Mouse (Mus musculus): Measurements from ENCODE around the gene Dhx37. TPM values are rescaled to one million over a fixed set of nuclear protein-coding genes. Genes with fewer than 3 reads are reported as not detected.

Gene Dhx37
- polyA plus RNA-seq, 1 experiment from 2014 or later, result 12.4 TPM

GRCm38 (mm10) chr5:125409348-125410090, 24.4 kb downstream of the Dhx37 start:
- H3K4me3 ChIP-seq (ENCODE audit: low read depth, low read length), result peak overlapping the region; percentile 26
- peak overlapping the region; percentile 38 for H3K4me2 ChIP-seq (ENCODE audit: low read depth, severe bottlenecking)
- 0 out of 2 replicates have a peak, but pooled peaks cover 2% of the 10 kb centered on the region for H3K36me3 ChIP-seq (ENCODE audit: control insufficient read depth, insufficient read depth, low read length)
- peaks cover 11% of the 10 kb centered on the region; the same call in 1 of the 2 replicates for H3K4me1 ChIP-seq (ENCODE audit: control insufficient read depth, insufficient read depth, low read length)
- no peaks in the 10 kb centered on the region for H3K27me3 ChIP-seq (ENCODE audit: control insufficient read depth, insufficient read depth, low read length)
- H3K9me3 ChIP-seq (ENCODE audit: control insufficient read depth, low read length), result no peaks in the 10 kb centered on the region
- peak; percentile 86 for DNase-seq (ENCODE audit: low spot score)
- ATAC-seq (ENCODE audit: insufficient number of reproducible peaks, low FRiP score, low TSS enrichment, low read depth), result peak; percentile 49; the same call in 1 of the 2 replicates
- H3K9ac ChIP-seq (ENCODE audit: low read length), result 0 out of 2 replicates have a peak overlapping the region, but pooled peaks have one; percentile 22
- 8% methylated on average over 20 of the region's 20 CpGs for WGBS
- 0 out of 2 replicates have a peak overlapping the region, but pooled peaks have one; percentile 30 for H3K27ac ChIP-seq (replicated peaks; ENCODE audit: low read depth, low read length)

GRCm38 (mm10) chr5:125408842-125409241, 25.1 kb downstream of the Dhx37 start:
- H3K4me3 ChIP-seq (ENCODE audit: low read depth, low read length), result peak overlapping the region; percentile 26
- DNase-seq (ENCODE audit: low spot score) (peak; percentile 95), ATAC-seq (ENCODE audit: insufficient number of reproducible peaks, low FRiP score, low TSS enrichment, low read depth) (peak; percentile 67)
- WGBS, result 1% methylated on average over 13 of the region's 13 CpGs
- no peaks in the 10 kb centered on the region for H3K9me3 ChIP-seq (ENCODE audit: control insufficient read depth, low read length)
- H3K36me3 ChIP-seq (ENCODE audit: control insufficient read depth, insufficient read depth, low read length), result 0 out of 2 replicates have a peak, but pooled peaks cover 2% of the 10 kb centered on the region
- H3K4me2 ChIP-seq (ENCODE audit: low read depth, severe bottlenecking), result peak overlapping the region; percentile 38; the same call in 1 of the 2 replicates
- no peaks in the 10 kb centered on the region for H3K27me3 ChIP-seq (ENCODE audit: control insufficient read depth, insufficient read depth, low read length)
- no peak overlapping the region for H3K27ac ChIP-seq (replicated peaks; ENCODE audit: low read depth, low read length)
- no peak overlapping the region for H3K9ac ChIP-seq (ENCODE audit: low read length)
- H3K4me1 ChIP-seq (ENCODE audit: control insufficient read depth, insufficient read depth, low read length), result peaks cover 11% of the 10 kb centered on the region; the same call in 1 of the 2 replicates

DNA sequence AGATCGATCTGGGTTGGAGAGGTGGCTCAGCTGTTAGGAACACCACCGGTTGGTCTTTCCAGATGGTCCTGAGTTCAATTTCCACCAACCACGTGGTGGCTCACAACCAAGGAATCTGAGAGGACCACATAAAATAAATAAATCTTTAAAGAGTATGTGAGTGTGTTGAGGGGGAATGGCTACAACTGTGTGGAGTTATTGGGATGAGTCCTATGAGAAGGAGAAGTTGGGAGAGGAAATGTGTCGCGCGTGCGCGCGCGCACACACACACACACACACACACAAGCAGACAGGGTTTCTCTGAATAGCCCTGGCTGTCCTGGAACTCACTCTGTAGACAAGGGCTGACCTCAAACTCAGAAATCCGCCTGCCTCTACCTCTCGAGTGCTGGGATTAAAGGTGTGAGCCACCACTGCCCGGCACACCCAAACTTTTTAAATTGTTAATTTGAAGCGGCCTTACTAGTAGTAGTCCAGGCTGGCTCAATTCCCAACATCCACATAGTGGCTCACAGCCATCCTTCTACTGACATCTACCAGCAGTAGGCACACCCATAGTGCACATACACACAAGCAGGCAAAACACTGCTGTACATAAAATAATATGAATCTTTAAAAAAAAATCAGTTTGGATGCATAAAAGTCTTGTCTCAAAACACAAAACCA, 25.9 kb downstream of the Dhx37 start:
- peak overlapping the region; percentile 7; the same call in 1 of the 2 replicates for H3K4me2 ChIP-seq (ENCODE audit: low read depth, severe bottlenecking)
- no peaks in the 10 kb centered on the region for H3K9me3 ChIP-seq (ENCODE audit: control insufficient read depth, low read length)
- 71% methylated on average over 14 of the region's 14 CpGs for WGBS
- no peaks in the 10 kb centered on the region for H3K27me3 ChIP-seq (ENCODE audit: control insufficient read depth, insufficient read depth, low read length)
- no peak overlapping the region for H3K9ac ChIP-seq (ENCODE audit: low read length)
- no peak overlapping the region for H3K4me3 ChIP-seq (ENCODE audit: low read depth, low read length)
- peaks cover 11% of the 10 kb centered on the region; the same call in 1 of the 2 replicates for H3K4me1 ChIP-seq (ENCODE audit: control insufficient read depth, insufficient read depth, low read length)
- H3K36me3 ChIP-seq (ENCODE audit: control insufficient read depth, insufficient read depth, low read length), result no peaks in the 10 kb centered on the region
- H3K27ac ChIP-seq (replicated peaks; ENCODE audit: low read depth, low read length), result no peak overlapping the region
- ATAC-seq (ENCODE audit: insufficient number of reproducible peaks, low FRiP score, low TSS enrichment, low read depth) (no peak), DNase-seq (ENCODE audit: low spot score) (no peak)

DNA sequence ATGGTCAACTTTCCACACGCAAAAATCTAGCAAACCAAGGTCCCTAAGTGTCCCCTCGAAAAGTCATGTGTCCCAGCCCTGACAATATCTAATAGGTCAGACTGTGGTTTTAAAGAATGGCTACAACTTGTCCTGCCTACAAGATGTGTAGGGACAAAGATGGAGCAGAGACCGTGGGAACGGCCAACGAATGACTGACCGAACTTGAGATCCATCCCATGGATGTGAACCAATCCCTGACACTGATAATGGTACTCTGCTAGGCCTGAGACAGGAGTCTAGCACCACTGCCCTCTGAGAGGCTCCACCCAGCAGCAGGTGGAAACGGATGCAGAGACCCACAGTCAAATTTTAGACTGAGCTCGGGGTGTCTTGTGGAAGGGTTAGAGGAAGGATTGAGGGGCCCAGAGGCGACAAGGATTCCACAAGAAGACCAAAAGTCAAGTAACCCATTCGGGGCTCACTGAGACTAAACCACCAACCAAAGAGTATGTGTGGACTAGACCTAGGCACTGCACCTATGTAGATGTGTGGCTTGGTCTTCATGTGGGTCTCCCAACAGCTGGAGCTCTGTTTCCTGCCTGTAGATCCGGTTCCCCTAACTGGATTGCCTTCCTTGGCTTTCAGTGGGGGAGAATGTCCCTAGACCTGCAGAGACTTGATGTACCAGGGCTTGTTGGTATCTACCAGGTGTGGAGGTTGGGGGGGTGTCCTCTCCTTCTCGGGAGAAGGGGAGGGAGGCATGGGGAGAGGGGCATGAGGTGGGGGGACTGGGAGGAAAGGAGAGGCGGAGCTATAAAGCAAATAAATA, 26.7 kb downstream of the Dhx37 start:
- Histone ChIP-seq H3K36me3 (ENCODE audit: control insufficient read depth, insufficient read depth, low read length) (no peaks in the 10 kb centered on the region), H3K4me2 (ENCODE audit: low read depth, severe bottlenecking) (peak overlapping the region; percentile 46), H3K27ac (replicated peaks; ENCODE audit: low read depth, low read length) (no peak overlapping the region), H3K4me1 (ENCODE audit: control insufficient read depth, insufficient read depth, low read length) (peaks cover 11% of the 10 kb centered on the region; the same call in 1 of the 2 replicates), H3K9ac (ENCODE audit: low read length) (no peak overlapping the region), H3K9me3 (ENCODE audit: control insufficient read depth, low read length) (no peaks in the 10 kb centered on the region), H3K27me3 (ENCODE audit: control insufficient read depth, insufficient read depth, low read length) (no peaks in the 10 kb centered on the region), H3K4me3 (ENCODE audit: low read depth, low read length) (peak overlapping the region; percentile 35)
- ATAC-seq (ENCODE audit: insufficient number of reproducible peaks, low FRiP score, low TSS enrichment, low read depth) (no peak), DNase-seq (ENCODE audit: low spot score) (no peak)
- WGBS, result 58% methylated on average over 13 of the region's 13 CpGs

DNA sequence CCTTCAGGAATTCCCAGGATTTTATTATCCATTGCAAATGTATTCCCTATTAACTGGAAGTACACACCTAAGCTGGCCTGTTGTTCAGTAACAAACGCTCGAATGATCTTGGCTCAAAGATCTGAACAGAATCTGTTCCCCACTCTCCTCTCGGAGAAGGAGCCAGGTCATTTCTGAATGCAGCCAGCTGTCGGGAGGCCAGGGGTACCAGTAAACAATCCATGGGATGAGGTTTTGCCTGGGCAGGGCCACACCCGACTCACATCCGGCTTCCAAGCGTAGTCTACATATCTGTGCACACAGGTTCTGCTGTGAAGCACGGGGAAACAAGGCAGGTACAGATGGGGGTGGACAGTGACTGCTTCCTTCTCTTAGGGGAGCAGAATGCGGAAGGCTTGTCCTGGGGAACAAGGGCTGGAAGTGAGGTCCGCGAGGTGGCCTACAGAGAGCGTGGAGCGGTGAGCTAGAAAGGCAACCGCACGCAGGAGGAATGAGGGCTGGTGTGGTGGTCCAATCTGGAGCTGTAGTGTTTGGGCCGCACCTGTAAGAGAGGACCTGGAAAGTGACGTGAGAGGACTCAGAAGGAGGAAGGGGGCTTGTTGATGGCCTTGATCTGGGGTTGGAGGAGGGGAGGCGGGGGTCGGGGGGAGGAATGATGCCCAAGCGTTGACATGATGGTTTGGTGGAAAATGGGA, 27.5 kb downstream of the Dhx37 start:
- H3K27ac ChIP-seq (replicated peaks; ENCODE audit: low read depth, low read length), result 0 out of 2 replicates have a peak overlapping the region, but pooled peaks have one; percentile 0
- peaks cover 11% of the 10 kb centered on the region; the same call in 1 of the 2 replicates for H3K4me1 ChIP-seq (ENCODE audit: control insufficient read depth, insufficient read depth, low read length)
- H3K27me3 ChIP-seq (ENCODE audit: control insufficient read depth, insufficient read depth, low read length), result no peaks in the 10 kb centered on the region
- peak overlapping the region; percentile 46 for H3K4me2 ChIP-seq (ENCODE audit: low read depth, severe bottlenecking)
- 3% methylated on average over 20 of the region's 20 CpGs for WGBS
- peak overlapping the region; percentile 44 for H3K9ac ChIP-seq (ENCODE audit: low read length)
- H3K36me3 ChIP-seq (ENCODE audit: control insufficient read depth, insufficient read depth, low read length), result no peaks in the 10 kb centered on the region
- DNase-seq (ENCODE audit: low spot score) (peak; percentile 73), ATAC-seq (ENCODE audit: insufficient number of reproducible peaks, low FRiP score, low TSS enrichment, low read depth) (no peak)
- peak overlapping the region; percentile 35 for H3K4me3 ChIP-seq (ENCODE audit: low read depth, low read length)
- no peaks in the 10 kb centered on the region for H3K9me3 ChIP-seq (ENCODE audit: control insufficient read depth, low read length)

DNA sequence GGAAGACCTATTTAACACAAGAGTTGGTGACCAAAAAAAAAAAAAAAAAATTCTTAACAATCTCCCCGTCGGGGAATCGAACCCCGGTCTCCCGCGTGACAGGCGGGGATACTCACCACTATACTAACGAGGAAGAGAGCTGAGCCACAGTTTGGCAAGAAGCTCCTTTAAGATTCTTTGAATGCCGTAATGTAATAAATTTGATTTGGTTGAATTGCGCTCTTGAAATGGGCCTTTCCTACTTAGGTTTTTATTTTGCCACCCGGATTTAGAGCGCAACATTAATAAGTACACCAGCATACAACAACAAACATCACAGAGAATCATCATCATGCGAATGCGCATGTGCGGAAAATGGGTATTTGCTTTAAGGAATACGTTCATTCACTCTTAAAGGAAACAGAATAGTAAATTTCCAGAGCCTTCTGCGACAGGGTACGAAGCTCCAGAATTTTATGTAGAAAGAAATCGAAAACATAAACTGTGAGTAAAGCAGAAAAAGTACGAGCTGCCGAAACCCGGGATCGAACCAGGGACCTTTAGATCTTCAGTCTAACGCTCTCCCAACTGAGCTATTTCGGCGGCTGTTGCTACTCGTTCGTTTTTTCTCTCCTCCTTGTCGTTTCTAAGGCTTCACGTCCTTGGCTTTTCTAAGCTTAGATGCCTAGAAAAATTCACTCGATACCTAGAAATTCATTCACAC, 28.2 kb downstream of the Dhx37 start:
- H3K27me3 ChIP-seq (ENCODE audit: control insufficient read depth, insufficient read depth, low read length), result no peaks in the 10 kb centered on the region
- H3K27ac ChIP-seq (replicated peaks; ENCODE audit: low read depth, low read length), result no peak overlapping the region
- H3K4me3 ChIP-seq (ENCODE audit: low read depth, low read length), result peak overlapping the region; percentile 35
- peak overlapping the region; percentile 71 for H3K4me2 ChIP-seq (ENCODE audit: low read depth, severe bottlenecking)
- DNase-seq (ENCODE audit: low spot score) (peak; percentile 96), ATAC-seq (ENCODE audit: insufficient number of reproducible peaks, low FRiP score, low TSS enrichment, low read depth) (peak; percentile 42; the same call in 1 of the 2 replicates)
- H3K4me1 ChIP-seq (ENCODE audit: control insufficient read depth, insufficient read depth, low read length), result peaks cover 11% of the 10 kb centered on the region; the same call in 1 of the 2 replicates
- WGBS, result under 1% methylated on average over 31 of the region's 31 CpGs
- H3K9me3 ChIP-seq (ENCODE audit: control insufficient read depth, low read length), result no peaks in the 10 kb centered on the region
- H3K9ac ChIP-seq (ENCODE audit: low read length), result peak overlapping the region; percentile 56
- no peaks in the 10 kb centered on the region for H3K36me3 ChIP-seq (ENCODE audit: control insufficient read depth, insufficient read depth, low read length)

- WGBS, result under 1% methylated on average over 28 of the region's 28 CpGs
- ATAC-seq (ENCODE audit: insufficient number of reproducible peaks, low FRiP score, low TSS enrichment, low read depth) (0 out of 2 replicates have a peak, but pooled peaks have one; percentile 27), DNase-seq (ENCODE audit: low spot score) (peak; percentile 86)
- Histone ChIP-seq H3K9me3 (ENCODE audit: control insufficient read depth, low read length) (no peaks in the 10 kb centered on the region), H3K27me3 (ENCODE audit: control insufficient read depth, insufficient read depth, low read length) (no peaks in the 10 kb centered on the region), H3K27ac (replicated peaks; ENCODE audit: low read depth, low read length) (peak overlapping the region; percentile 57; the same call in 1 of the 2 replicates), H3K4me1 (ENCODE audit: control insufficient read depth, insufficient read depth, low read length) (peaks cover 11% of the 10 kb centered on the region; the same call in 1 of the 2 replicates), H3K36me3 (ENCODE audit: control insufficient read depth, insufficient read depth, low read length) (no peaks in the 10 kb centered on the region), H3K9ac (ENCODE audit: low read length) (peak overlapping the region; percentile 56), H3K4me3 (ENCODE audit: low read depth, low read length) (peak overlapping the region; percentile 35), H3K4me2 (ENCODE audit: low read depth, severe bottlenecking) (peak overlapping the region; percentile 71)
Measured at GRCm38 (mm10) chr5:125404903-125405545, 28.9 kb downstream of the Dhx37 start.
